Mouse (Mus musculus): ENCODE data around the gene Pak6.

Pak6 gene

GRCm38 (mm10) chr2:118667181-118667580, 4.1 kb downstream of the Pak6 start:
- DNase-seq, result no peak

DNA sequence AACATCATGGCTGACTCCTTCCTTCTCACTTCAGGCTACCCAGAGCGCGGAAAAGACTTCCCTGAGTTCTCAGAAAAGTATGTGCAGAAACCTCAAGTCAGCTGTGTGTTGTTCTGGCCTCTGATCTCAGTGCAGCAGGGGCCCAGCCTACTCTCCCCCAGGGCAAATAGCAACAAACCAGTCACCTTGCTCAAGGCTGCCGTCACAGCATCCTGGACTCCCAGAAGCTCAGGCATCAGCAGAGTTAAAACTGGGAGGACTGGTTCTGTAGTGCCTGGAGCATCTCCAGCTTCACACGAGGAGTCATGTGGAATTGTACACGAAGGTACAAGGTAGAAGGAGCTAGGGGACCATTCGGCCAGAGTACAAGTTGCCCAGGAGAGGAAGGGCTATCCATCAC, 6.1 kb downstream of the Pak6 start:
- no peak for DNase-seq

DNA sequence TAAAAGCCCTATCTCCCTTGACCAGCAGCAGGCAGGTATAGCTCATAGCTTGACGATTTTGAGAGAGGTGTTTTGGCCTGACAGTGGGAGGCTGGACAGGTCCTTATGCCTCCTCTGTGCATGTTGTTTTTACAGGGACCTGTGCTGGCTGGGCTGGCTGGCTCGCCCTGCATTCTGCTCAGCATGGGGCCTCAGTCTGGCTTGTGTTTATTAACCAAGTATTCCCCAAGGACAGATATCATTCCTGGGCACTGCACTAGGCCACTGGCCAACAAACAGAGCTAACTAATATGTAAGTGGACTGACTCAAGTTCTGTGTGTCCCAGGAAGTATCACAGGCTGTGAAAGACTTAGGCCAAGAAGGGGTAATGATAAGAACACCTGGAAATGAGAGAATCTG, 6.7 kb downstream of the Pak6 start:
- no peak for DNase-seq

DNA sequence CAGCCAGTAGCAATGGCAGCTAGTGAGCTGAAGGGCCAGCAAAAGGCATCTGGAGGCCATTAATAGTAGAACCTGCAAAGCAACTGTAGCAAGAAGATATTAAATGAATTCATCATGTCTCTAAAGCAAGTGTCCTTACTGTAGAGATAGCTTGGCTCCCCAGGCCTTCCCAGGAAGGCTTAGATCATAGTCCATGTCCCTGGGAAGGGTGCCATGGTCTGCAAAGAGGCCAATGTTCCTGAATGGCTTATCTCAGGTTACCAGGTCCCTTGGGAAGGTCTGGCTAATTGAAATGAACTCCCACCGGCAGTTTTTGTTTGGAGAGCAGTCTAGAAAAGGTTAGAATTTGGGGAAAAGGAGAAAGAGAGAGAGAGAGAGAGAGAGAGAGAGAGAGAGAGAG, 8.6 kb downstream of the Pak6 start:
- no peak for DNase-seq

- no peak for DNase-seq
These were observed 10.8 kb downstream of the Pak6 start for GRCm38 (mm10) chr2:118673686-118674465.

DNA sequence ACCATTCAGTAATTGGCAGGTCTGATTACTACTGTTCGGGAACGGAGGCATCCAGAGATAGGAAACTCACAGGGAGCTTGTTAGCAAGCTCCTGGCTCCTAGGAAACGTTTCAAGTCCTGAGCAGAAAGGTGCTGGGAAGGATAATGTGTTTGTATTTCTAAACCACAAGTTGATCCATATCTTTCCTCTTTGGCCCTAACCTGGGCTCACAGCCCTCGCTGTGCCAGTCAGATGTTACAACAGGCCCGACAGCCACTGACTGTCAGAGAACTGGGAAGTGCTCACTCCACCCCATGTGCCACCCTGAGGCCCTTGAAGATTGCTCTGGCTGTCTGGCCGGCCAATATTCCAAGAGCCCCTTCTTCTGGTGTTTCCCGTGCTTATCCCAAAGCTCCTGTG, 11.4 kb downstream of the Pak6 start:
- no peak for DNase-seq

DNA sequence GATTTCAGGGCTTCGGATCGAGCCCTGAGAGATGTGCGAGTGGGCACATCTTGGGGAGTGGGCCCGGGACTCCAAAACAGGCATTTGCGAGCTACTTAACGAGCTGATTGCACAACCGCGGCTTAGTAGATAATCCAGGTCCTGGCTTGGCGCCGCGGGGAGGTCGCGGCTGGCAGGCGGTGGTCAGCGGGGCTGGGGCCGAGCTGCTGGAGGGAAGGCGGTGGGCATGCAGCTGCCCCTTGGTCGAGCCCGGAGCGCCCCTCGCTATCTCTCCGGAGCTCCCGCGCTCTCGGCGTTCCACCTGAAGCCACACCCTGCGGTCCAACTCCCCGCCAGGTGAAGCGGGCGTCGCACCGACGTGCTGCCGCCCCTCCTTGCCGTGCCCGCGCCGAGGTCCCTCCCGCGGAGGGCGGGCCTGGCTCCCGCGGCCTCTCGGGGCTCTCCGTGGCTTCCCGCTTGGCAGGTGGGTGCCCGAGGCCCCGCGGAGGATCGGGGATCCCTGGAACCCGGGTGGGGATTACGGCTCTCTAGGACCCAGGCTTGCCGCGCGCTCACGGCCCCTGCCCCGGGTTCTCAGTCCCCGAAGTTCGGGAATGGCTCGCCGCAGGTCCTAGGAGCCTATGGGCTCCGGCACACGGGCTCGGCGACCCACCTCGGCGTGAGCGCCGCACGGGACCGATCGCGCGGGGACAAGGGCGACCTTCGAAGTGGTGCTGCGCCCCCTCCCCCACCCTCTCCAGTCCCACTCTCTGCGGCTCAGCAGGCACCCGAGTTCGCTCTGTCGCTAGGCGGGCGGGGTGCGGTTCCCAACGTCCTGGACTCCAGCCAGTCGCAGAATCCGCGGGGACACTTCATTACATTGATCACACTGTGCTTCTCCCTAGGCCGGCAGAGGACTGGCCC, 14.0 kb downstream of the Pak6 start:
- DNase-seq, result peak; percentile 39

- DNase-seq, result peak; percentile 42
These were observed 14.7 kb downstream of the Pak6 start for GRCm38 (mm10) chr2:118677817-118678216.

DNA sequence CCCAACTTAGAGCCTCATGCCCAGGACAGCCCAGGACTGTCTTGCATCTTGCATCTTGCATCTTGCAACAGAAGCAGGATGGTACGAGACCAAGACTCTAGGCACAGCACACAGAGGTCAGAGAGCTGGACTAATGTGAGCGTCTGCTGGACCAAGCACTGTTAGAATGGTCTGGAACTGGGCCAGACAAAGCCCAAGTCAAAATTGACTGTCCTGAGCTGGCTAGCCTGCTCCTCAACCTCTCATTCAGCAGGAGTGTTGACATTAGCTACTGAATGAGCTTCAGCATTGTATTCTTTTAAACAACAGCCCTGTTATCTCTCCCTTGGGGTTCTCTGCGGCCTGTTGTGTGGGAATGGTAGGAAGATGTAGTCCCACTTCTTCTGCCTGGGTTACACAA, 16.5 kb downstream of the Pak6 start:
- DNase-seq, result no peak

DNA sequence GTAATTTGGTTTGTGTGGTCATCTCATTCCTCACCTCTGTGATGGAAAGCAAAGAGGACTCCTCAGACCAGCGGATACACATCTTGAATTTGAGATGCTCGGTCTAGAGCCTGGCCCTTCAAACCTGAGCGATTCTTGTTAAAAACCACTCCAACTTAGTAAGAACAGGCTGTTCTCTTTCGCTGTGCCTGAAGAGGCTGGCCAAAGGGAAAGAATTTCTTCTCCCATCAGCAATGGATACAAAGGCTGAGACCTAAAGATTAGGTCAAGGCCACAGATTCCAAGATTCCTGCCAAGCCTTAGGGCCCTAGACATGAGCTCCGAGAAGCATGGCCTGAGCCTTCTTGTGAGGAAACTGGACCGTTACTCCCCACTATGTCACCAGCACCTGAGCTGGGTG, 17.8 kb downstream of the Pak6 start:
- no peak for DNase-seq

DNA sequence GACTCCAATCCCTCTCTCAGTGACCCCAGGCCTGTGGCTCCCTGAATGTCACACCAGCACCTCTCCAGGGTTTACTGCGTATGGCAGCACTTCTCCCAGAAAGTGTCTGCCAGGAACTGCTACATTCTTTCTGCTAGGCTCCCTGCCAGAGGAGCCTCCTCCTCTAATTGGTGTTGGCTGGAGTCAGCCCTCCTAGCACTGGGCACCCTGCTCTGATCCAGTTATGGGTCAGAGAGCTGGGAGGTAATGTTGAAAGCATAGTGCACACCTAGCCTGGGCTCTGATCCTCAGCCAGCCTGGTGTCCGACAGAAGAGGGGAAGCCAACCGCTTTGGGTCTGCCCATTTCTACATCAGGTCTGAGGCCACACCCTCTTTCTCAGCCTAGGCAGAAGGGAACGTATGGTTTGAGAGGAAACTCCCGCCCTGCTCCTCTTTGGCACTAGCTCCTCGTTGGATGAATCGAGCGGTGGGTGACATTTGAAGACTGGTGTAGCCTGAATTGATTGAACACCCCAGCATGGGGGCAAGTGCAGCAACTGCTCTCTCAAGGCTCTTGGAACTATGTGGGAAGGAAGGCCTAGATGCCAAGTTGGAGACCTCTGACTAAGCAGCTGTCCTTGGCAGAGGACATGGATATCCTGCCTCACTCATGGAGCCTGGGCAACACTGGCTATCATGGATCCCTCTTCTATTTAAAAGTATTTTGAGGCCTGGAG, 19.6 kb downstream of the Pak6 start:
- no peak for DNase-seq

GRCm38 (mm10) chr2:118685088-118685487, 22.0 kb downstream of the Pak6 start:
- no peak for DNase-seq

DNA sequence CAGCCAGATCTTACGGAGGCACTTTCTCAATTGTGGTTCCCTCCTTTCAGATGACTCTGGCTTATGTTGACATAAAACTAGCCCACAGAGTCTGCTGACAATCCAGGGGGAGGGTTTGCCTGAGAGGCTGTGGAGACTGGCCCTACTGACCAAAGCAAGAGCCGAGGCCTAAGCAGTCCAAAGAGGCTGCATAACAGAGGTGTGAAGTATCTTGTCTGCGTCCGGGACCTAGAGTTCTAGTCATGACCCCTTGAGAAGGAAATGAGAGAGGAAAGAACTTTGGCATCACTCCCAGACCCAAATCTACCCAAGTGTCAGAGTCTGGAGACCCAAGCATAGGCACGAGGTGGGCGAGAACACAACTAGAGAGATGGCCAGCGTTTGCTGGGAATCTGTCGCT, 23.6 kb downstream of the Pak6 start:
- no peak for DNase-seq

- no peak for DNase-seq
These were observed 24.7 kb downstream of the Pak6 start for GRCm38 (mm10) chr2:118687791-118688190.

DNA sequence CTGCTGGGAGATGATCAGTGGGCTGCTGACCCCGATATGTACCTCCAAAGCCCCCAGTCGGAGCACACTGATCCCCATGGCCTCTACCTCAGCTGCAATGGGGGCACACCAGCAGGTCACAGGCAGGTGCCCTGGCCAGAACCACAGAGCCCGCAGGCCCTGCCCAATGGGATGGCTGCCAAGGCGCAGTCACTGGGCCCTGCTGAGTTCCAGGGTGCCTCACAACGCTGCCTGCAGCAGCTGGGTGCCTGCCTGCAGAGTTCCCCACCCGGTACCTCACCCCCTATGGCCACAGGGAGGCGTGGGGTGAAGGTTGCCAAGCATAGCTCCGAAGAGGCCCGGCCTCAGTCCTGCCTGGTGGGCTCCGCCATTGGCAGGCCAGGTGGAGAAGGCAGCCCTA, 26.8 kb downstream of the Pak6 start:
- DNase-seq, result no peak

GRCm38 (mm10) chr2:118693370-118693966, 30.4 kb downstream of the Pak6 start:
- DNase-seq, result no peak

DNA sequence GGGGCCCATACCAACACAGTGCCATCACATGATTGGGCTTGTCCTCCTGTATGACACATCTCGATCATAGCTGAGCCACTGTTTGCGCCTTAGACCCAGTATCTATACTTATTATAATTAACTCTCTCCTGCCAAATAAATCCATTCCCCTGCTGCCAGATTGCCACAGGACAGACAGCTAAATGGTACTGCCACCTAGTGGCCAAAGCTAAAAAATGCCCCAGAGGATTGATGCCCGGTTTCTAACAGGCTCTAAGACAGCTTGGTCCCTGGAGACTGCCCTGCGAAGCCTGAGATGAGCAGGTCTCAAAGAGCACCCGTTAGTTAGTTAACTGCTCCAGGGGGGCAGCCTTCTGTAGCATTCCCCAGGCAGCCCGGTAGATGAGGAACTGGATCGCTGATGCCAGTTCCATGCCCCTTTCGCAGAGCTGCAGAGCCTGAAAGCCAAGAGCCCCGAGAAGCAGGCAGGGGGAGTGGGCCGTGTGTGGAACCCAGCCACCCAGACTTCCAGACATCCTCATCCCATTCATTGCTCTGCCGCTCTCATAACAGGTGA, 32.7 kb downstream of the Pak6 start:
- DNase-seq, result peak; percentile 64

GRCm38 (mm10) chr2:118696451-118697308, 33.6 kb downstream of the Pak6 start:
- DNase-seq, result peak; percentile 20

DNA sequence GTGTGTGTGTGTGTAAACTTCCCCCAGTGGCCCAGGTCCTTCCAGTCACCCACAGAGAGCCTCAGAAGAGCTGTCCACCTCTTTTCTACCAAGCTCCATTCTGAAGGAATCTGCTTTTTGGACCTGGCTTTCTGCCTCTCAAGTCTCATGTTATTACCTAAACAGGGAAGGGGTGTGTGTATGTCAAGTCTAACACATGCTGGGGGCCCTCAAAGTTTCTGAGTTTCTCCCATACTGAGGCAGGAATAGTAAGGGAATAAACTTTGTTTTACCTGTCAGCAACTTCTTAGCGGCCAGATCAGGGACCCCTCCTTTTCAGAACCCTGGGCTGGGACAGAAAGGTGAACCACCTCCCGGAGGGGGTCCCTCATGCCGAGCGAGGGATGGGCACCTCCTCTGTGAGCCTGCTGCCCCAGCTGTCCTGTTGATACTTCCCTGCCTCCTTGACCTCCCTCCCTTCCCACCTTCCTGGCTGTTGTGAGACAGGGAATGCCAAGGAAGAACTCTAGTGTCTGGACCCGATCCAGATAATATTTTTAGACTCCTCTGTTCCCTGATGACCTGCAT, 34.3 kb downstream of the Pak6 start:
- no peak for DNase-seq

GRCm38 (mm10) chr2:118697955-118698354, 34.9 kb downstream of the Pak6 start:
- DNase-seq, result no peak

Data from liver (tissue).